Mouse (Mus musculus) R1 (cell line): ENCODE data around the gene Gm26741.
A peak's percentile ranks its signal among the peaks of the same experiment; 100 is the strongest.

Experiments
- DNase-seq: peaks from one replicate; pipeline ENCODE4 v3.0.0-alpha.2; 2018; ENCODE audit warnings: low read depth, low spot score

The Gm26741 gene

DNA sequence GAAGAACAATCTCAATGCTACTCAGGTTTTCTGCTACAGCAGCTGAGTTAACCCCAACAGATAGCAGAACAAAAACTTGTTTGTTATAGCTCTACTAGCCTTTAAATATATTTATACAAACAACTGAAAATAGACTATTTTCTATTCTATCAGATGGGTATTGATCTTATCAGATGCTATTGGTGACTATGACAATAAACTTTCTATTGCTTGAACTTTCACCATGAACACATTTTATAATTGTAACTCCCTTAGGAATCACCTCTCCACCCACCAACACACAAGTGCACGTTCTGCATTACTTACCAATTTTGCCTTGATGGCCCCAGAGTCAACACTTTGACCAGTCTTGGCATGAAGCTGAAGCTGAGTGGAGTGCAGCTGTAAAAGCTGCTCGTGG is at the start of gene Gm26741:
Gene Gm26741 (plus strand): TSS at position 301 of the 400 bp plus-strand sequence.
- no peak for DNase-seq

DNA sequence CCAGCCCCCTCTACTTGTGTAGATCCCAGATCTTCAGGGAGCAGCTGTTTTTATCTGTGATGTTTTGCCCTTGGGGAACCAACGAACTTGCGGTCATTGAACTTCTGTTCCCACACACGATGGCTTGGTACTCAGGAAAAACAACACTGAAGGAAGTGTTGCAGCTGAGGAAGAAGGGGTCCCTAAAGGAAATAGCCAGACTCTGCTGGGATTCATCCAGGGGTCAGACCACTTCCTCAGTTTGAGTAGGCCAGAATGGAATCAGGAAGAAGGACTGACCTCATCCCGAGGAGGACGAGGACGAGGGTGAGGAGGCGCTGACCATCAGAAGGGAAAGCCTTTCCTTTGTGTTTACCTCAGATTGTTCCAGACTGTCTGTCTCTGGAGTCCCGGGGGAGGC is 49.4 kb upstream of the Gm26741 start:
- no peak for DNase-seq

DNA sequence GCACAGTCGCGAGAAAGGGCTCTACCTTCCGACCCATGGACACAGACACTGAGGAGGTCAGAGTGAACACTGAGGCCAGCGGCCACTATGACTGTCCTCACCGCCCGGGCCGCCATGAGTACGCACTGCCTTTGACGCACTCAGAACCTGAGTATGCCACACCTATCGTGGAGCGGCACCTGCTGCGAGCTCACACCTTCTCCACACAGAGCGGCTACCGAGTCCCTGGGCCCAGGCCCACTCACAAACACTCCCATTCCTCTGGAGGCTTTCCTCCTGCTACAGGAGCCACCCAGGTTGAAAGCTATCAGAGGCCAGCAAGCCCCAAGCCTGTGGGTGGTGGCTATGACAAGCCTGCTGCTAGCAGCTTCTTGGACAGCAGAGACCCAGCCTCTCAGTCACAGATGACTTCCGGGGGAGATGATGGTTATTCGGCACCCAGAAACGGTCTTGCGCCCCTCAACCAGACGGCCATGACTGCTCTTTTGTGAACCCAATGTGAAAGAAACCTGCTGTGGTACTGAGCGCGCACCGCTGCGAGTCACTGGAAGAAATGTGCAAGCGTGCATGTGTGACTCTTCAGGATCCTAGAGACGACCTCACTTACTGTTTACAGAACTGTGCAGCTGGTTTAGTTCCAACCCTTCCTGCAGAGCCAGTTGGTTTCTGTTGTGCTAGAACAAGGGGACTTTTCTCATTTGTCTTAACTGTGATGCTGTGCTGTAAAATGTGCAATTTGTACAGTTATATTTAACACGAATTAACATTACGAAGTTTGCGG is 38.9 kb upstream of the Gm26741 start:
- DNase-seq = peak; percentile 37

- no peak for DNase-seq
Measured at GRCm38 (mm10) chr10:52321918-52322317, 36.6 kb upstream of the Gm26741 start.

DNA sequence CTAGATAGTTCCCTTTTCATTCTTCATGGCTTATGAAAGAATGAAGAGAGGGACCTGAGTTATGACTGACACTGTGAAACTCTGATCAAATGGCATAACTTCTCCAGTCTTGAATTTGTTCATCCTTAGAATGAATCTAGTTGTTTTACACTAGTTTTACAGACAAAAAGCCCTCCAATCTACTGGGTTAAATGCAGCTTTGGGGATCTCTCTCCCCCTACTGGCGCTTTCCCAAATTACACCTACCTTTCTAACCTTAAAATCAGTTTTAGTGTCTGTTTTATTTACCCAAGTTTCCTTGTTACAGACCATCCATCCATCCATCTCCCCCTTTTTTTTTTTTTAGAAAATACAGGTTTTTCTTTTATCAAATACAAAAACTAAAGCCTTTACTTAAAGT is 27.6 kb upstream of the Gm26741 start:
- DNase-seq = peak; percentile 61

- DNase-seq = peak; percentile 74
Measured at GRCm38 (mm10) chr10:52343324-52343723, 15.2 kb upstream of the Gm26741 start.

DNA sequence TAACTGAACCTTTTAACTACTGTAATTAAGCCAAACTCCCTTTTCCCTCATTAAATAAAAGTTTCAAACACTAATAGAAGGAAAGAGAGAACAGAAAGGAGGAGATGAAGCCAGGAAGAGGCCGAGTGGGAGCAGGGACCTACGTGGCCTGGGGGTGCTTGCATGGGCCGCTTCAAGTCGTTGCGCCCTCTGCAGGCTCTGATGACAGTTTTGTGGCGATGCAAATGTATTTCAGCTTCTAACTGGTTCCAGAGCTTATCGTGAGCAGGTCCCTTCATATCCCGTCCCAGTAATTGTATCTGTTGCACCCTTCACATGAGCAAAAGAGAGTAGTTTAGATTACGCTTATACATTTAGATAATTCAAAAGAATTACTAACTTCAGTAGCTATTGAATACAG is 5.4 kb upstream of the Gm26741 start:
- peak; percentile 77 for DNase-seq

DNA sequence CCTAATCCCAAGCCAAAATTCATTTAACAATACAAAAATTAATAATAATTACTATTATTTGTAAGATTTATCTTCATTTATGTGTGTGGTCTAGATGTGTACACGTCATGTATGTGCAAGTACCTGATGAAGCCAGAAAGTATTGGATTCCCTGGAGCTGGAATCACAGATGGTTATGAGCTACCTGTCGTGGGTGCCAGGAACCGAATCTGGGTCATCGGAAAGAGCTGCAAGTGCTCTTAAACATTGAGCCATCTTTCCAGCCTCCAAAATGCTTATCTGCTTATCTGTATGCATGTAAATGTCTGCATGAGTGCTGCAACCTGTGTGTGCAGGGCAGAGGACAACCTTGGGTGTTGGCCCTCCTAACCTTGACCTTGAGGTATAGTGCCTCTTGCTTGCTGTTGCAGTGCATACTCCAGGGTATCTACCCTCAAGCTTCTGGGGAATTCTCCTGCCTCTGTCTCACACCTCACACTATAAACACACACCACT is 1.7 kb downstream of the Gm26741 start:
- peak; percentile 18 for DNase-seq

- DNase-seq = no peak
Measured at GRCm38 (mm10) chr10:52360862-52361609, 2.5 kb downstream of the Gm26741 start.

- DNase-seq = no peak
Measured at GRCm38 (mm10) chr10:52368376-52368775, 9.8 kb downstream of the Gm26741 start.

- DNase-seq = no peak
Measured at GRCm38 (mm10) chr10:52373834-52374233, 15.3 kb downstream of the Gm26741 start.

DNA sequence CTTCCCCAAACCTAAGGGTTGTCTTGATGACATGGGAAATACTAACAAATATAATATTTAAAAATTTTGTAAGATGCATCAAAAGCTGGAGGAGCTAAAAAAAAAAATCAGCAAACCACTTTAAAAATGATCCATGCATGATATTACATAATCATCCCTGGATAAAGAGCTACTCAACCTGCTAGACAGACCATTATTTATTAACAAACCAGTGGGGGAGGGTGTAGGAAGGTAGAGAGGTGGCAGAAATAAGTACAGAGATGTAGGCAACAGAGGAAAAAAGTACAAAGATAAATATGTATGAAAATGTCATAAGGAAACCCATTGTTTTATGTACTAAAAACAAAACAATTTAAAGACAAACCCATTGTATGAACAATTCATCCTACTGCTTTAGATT is 16.1 kb downstream of the Gm26741 start:
- DNase-seq = no peak

DNA sequence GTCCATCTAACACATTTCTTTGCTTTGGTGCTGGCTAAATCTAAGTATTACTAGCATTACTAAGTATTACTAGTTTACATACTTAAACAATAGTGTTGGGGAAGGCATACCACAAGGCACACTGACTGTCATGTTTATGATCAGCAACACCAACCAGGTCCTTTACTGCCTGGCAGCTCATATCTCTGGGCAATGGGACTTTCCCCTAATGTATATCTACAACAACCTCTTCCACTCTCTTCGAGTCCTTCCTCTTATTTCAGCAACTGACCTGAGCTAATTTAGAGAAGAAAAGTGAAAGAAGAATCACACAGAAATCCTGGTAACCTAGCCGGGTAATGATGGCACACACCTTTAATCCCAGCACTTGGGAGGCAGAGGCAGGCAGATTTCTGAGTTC is 17.9 kb downstream of the Gm26741 start:
- DNase-seq = no peak

- DNase-seq = no peak
Measured at GRCm38 (mm10) chr10:52377813-52378212, 19.2 kb downstream of the Gm26741 start.

GRCm38 (mm10) chr10:52381321-52381801 is 22.8 kb downstream of the Gm26741 start:
- peak; percentile 54 for DNase-seq

DNA sequence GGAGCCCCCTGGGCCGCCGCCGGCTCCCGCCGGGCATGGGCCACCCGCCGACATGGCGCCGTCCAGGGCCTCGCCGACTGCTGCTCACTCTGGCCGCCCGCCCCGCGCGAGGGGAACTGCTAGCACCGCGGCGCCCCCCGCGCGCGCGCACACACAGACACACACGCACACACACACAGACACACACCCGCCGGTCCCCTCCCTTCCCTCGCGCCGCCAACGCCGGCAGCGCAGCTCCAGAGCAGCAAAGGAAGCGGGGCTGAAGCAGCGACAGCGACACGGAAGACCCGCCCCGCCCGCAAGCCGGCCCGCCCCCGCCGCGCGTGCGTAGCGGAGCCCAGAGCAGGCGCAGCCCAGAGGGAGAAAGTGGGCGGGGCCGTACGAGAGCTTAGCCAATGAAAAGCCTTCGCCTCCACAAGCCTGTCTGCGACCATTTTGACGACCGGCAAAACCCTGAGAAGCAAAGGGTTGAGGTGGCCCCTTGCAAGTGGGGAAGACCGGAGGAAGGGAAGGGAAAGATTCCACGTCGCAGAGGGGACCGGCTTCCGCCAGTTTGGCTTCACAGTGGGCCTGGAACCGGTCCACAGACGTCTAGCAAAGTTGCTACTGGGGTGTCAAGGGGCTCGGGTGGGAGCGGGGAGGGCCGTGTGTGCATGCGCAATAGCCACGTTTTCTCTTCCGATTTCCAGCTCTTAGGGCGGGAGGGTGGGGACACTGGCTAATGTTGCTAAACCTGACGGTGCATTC is 23.5 kb downstream of the Gm26741 start, which contains the start of gene Gopc:
Gene Gopc (minus strand): TSS at position 280 of the 747 bp plus-strand sequence.
- DNase-seq = peak; percentile 98

DNA sequence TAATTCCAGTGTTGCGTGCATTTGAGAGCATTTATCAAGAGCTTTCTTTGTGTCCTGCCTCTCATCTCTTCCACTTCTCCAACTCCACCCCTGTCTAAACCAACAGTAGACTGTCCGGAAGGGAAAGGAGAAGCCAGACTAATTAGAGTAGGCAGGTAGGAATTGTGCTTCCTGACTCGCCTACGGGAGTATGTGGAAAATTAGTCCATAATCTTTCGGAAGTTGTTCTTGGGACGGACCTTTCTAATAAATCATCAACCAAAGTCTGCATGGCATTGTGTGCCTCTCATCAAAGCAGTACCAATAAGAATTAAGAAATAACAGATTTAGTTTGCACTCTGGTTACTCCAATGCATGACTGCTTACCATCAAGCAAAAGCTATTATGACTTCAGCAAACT is 24.5 kb downstream of the Gm26741 start:
- no peak for DNase-seq

- no peak for DNase-seq
Measured at GRCm38 (mm10) chr10:52383522-52383921, 25.0 kb downstream of the Gm26741 start.

- peak; percentile 65 for DNase-seq
Measured at GRCm38 (mm10) chr10:52384823-52385610, 26.4 kb downstream of the Gm26741 start.

GRCm38 (mm10) chr10:52387192-52387591 is 28.6 kb downstream of the Gm26741 start:
- no peak for DNase-seq

GRCm38 (mm10) chr10:52388922-52389430 is 30.4 kb downstream of the Gm26741 start, which contains the start of gene Nepn:
Gene Nepn, plus strand, starts transcription at chr10:52388972.
- no peak for DNase-seq
